Mouse (Mus musculus) thymus, postnatal 10 days (tissue): ENCODE measurements around the gene Phf12.
"Not testable (repeated sequence)": the region's sequence is repeated elsewhere in the genome, so short reads cannot be mapped to it uniquely, and the experiment has no call there.

Experiments used
- DNase-seq, 2 experiments: peaks; one replicate each; pipeline ENCODE4 v3.0.0; 2021; ENCODE audit warnings: low spot score in 2 of 2

The Phf12 gene

DNA sequence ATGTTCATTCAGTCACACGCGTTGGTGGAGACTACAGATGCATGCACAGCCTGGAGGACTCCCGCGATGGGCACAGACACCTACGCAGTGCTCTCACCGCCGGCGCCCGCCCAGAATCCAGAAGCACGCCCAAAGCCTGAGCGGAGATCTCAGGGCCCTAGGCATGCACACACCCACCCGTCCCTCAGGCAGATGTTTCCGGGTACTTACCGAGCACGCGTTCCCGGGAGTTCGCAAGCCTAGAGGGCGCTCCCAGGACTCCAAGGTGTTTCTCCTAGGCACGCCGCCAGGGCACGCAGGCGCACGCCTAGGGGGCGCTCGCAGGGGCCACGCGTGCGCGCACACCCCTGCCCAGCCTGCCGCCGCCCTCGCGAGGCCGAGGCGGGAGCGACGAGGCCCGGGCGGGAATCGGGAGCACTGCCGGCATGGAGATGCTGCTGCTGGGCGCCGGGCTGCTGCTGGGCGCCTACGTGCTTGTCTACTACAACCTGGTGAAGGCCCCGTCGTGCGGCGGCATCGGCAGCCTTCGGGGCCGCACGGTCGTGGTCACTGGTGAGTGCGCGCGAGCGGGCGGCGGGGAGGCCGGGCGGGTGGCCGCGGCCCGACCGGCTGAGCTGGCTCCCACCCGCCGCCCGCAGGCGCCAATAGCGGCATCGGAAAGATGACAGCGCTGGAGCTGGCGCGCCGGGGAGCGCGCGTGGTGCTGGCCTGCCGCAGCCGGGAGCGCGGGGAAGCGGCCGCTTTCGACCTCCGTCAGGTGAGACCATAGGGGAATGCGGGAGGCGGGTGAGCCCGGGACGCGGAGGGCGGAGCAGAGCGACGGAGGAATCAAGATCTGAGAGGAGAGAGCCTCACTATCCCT is 49.6 kb downstream of the Phf12 start, which contains the start of gene Dhrs13:
Gene Dhrs13 (plus strand): TSS at position 334 of the 862 bp plus-strand sequence.
- DNase-seq, result peak; percentile 86 to 92

DNA sequence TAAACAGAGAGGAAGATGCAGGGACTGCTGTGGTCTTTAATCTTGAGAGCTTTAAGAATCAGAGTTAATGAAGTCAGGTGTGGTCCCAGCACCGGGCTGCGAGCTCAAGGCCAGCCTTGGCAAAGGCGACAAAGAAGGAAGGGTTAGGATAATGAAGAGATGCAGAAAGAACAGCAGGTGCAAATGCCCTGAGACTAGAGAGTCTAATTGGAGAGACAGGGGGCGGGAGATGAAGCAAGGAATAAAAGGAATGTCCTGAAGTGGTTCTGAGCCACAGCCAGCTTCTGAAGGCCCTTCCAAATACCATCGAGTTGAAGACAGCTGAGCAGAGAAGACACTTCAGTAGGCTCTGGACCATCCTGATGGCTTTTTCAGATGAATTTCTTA is 50.2 kb downstream of the Phf12 start:
- no peak for DNase-seq

DNA sequence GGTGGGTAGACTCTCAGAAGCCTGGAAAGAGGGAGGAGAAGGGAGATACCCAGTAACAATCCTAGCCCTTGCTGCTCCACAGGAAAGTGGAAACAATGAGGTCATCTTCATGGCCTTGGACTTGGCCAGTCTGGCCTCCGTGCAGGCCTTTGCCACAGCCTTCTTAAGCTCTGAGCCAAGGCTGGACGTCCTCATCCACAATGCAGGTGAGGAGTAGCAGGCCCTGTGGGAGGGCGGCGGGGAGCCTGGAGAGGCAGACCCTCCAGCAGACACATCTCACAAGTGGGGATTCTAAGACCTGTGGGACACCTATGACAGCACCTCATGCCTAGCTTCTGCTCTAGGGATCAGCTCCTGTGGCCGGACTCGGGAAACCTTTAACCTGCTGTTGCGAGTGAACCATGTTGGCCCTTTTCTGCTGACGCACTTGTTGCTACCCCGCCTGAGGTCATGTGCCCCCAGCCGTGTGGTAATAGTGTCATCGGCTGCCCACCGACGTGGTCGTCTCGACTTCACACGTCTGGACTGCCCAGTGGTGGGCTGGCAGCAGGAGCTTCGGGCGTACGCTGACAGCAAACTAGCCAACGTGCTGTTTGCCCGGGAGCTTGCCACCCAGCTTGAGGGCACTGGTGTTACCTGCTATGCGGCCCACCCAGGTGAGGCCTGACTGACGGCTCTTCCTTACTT is 51.5 kb downstream of the Phf12 start:
- no peak for DNase-seq

DNA sequence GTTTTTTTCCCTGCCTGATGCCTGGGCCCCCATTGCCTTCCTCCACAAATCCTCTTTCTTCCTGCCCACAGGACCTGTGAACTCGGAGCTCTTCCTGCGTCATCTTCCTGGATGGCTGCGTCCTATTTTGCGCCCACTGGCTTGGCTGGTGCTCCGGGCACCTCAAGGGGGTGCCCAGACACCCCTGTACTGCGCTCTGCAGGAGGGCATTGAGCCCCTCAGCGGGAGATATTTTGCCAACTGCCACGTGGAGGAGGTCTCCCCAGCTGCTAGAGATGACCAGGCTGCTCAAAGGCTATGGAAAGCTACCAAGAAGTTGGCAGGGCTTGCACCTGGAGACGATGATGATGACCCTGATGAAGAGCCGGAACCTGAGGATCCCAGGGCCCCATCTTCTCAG is 54.2 kb downstream of the Phf12 start:
- no peak for DNase-seq

DNA sequence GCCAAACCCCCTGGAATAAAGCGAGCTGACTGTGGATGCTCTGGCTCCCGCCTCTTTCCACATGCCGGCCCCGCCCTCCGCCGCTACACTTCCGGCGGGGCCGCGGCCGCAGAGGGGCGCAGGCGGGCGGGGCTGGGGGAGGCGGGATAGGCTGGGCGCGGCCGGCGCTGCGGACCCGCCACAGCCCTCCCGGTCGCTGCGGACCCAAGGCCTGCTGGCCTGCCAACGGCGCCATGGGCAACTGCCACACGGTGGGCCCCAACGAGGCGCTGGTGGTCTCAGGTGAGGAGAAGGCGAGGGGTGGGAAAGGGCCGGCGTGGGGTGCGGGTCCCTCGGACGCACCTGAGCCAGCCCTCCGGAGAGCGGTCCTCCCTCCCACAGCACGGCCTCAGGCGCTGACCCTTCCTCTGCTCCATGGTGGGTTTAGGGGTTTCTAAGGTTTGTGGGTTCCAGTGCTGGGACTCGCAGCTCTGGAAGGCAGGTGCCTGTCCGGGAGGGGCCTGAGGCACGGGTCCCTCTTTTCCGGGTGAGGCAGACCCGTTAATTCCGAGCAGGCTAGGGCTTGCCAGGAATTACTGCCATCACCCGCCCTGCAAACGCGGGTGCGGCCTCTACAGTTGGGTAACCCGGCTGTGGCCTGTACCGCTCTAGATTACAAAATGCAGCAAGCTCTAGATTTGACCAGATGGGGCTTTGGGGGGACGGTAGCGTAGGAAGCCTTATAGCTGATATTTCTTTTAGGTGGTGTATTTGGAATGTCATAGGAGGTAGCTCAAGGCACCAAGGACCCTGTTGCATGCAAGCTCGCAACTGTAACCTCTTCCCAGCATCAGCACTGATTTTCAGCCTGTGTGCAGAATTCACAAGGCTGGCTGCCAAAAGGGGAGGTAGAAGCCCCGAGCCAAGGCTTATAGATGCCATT is 55.5 kb downstream of the Phf12 start, which contains the start of gene Flot2:
Gene Flot2 (plus strand): TSS at position 101 of the 922 bp plus-strand sequence.
- peak; percentile 36 to 72 for DNase-seq

DNA sequence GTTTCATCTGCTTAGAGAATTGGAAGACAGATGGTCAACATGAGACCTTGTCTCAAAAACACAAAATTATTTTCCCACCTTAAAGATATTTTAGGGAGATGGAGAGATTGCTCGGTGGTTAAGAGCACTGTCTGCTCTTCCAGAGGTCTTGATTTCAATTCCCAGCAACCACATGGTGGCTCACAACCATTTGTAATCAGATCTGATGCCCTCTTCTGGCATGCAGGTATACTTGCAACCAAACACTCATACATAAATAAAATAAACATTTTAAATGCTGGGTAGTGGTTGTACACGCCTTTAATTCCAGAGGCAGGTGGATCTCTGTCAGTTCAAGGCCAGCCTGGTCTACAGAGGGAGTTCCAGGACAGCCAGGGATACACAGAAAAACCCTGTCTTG is 58.3 kb downstream of the Phf12 start:
- no peak for DNase-seq

DNA sequence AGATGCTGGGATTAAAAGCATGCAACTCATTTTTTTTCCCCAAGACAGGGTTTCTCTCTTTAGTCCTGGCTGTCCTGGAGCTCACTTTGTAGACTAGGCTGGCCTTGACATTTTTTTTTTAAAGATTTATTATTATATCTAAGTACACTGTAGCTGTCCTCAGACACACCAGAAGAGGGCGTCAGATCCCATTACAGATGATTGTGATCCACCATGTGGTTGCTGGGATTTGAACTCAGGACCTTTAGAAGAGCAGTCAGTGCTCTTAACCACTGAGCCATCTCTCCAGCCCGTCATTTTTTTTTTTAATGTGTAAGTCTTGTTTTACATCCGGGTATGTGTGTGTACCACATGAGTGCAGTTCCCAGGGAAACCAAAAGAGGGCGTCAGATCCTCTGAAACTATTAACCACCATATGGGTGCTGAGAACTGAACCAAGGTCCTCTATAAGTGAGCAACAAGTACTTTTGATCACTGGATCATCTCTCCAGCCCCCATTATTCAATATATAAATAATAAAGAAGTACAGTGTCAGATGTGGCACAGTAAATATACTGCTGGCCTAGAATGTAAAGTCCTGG is 59.8 kb downstream of the Phf12 start:
- not testable (repeated sequence) for DNase-seq

DNA sequence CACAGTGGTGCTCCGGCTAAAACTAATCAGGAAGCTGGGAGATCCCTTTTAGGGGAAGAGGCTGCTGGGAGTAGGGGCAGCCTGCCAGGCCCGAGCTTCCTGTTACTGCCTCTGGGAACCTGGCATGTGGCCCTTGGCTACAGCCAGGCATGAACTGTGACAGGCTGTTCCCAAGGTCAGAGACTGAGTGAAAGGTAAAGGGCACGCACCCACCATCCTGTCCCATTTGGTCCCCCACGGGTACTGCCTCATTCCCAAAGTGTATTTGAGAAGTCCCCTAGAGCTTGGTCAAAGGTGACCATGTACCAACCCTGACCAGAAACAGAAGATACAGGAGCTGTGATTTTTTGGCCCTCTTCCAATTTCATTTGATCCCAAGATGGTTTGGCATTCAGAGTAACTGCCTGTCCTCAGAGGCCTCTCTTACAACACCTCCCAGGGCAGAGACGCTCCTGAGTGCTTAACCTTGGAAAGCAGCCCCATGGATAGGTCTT is 62.3 kb downstream of the Phf12 start:
- DNase-seq, result no peak

DNA sequence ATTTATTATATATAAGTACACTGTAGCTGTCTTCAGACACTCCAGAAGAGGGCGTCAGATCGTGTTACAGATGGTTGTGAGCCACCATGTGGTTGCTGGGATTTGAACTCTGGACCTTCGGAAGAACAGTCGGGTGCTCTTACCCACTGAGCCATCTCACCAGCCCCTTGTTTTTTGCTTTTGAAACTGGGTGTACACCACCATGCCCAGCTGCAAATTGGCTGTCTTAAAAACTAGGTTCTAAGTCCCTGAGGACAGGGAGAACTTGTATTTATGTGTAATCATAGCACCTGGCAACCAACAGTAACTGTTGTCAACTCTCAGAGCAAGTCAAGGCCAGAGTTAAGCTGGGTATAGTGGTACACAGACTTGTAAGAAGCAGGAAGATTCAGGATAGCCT is 66.1 kb downstream of the Phf12 start:
- DNase-seq, result not testable (repeated sequence)

DNA sequence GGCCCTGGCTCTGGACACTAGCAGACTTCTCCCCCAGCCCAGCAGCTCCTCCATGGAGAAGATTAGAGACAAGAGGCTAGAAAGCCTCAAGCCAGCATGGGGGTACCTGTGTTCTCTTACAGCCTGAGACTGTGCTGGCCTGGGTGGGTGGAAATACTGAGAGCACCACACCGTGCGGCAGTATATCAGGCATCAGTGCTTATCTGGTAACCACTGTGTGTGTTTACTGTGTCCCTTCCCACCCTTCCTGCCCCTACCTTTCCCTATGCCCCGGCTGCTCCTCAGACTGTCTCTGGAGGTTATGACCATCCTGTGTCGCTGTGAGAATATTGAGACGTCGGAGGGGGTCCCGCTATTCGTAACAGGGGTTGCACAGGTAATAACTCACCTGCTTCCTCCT is 70.5 kb downstream of the Phf12 start:
- no peak for DNase-seq

DNA sequence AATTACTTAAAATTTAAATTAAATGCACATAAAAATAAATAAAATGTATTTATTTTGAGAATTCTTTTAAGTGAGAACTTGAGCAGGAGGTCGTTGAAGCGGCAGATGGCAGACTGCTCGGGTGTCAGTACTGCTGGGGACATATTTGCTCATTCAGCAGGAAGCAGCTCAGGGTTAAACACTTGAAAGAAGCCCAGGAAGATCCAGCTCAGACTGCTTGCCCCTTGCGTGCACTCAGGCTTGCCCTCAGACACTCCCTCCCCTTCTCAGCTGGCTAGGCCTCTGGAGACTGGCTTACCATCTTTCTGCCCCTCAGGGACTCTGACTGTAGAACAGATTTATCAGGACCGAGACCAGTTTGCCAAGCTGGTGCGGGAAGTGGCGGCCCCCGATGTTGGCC is 74.4 kb downstream of the Phf12 start:
- no peak for DNase-seq

DNA sequence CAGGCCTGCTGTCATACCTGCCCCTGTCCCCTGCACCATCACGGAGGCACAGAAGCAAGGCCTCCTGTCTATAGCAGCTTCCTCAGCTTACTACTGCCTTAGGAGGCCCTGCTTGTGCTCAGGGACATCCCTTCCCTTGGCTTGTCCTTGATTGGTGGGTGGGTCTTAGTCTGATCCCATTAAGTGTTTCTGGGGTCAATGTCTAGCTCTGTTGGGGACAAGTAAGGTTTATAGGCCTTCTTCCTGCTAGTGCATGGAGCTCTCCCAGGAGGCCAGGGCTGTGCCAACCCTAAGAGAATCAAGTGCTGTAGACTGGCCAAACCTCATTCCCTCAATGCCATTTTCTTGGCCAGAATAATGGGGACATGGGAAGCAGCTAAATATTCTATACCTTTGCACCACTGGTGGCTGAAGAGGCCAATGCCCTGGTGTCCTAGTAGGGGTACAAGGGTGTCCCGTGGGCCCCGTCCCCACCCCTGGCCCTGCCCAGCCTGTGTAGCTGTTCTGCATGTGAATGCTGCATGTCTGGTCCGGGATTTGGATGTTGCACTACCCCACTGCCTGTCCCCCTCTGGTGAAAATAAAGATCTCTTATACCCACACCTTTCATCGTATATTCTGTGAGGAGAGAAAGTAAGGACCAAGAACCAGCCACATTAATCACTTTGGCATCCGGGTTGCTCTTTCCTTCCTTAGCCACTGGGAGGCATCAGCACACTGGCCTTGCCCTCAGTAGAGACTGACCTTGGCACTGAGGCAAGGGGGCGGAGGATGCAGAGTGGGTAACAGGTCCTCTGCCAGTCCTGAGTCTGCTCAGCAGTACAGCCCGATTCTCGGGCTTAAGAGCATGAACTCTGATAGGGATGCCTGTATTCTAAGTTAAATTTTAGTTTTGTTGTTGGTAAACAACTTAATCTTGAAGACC is 77.5 kb downstream of the Phf12 start:
- peak in 1 of 2 experiments; percentile 31 for DNase-seq

DNA sequence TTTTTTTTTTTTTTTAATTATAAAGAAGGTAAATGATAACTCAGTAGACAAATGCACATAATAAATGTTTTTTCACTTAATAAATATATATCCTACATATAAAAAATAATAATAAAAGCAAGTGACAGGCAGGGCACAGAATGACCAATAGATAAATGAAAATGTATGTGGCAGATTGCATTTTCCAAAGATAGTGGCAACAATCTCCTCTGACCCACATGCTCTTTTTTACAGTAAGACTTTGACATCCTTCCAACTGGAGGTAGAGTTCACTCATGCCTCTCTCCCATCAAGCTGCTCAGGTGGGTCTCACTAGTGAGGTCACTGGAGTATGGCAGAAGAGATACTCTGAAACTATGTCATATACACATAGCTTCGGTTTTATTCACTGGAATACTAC is 80.0 kb downstream of the Phf12 start:
- no peak for DNase-seq

DNA sequence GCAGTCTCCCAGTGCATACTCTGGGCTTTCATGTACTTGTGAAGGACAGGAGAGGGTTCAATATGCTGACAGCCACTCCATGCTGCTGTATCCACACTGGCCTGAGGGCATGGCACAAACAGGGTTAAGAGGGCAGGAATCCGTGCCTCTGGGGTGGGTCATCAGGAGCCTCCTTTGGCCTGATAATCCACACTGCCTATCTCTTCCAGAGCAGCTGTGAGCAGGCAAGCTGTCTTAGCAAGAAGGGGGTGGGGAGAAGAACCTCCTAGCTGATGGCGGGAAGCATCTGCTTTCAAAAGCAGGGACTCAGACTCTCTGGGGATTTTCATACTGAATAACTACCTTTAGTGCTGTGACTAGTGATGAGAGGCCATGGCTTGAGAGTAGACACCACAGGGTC is 83.4 kb downstream of the Phf12 start:
- DNase-seq, result no peak

DNA sequence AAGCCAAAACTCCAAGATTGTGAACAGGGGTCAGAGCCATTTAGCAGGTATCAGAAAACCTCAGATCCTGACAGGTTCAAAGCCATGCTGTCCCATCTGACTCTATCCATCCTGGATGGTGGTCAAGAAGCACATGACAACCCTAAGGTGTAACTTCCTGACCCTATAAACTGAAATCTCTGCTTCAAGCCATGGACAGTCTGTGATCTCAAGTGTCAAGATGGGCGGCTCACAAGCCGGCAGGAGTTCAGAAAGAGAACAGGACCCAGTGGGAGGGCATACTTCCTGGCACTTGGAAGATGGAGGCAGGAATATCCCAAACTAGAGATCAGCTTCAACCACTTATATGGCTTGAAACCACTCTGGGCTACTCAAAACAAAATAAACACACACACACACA is 84.1 kb downstream of the Phf12 start:
- no peak for DNase-seq

DNA sequence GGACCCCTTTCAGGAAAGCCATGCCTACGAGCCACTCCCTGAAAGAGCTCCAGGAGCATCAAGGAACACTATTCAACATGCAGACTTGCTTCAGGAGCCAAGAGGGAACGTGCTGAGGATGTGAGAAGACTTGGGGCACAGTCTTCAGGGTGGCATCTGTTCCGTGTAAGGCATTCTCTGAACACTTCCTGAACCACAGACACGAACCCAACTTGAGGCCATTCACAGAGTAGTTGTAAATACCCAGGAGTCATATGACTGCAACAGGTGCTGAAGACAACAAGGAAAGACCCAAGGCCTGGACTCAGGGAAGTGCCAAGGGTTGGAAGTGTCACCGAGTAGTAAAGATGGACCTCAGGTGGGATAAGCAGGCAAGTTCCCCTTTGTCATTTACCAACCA is 85.0 kb downstream of the Phf12 start:
- no peak for DNase-seq

DNA sequence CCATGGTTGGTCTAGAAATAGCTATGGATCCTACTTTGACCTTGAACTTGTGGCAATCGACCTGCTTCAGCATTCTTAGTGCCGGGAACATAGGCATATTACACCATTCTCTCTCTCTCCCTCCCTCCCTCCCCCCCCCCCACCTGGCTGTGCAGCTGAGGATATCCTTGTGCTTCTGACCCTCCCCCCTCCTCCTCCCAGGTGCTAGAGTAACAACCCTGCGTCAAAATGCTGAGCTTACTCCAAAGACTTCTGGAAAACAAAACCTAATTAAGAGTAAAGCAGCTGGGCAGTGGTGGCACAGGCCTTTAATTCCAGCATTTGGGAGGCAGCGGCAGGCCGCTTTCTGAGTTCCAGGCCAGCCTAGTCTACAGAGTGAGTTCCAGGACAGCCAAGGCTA is 86.6 kb downstream of the Phf12 start:
- DNase-seq, result no peak

DNA sequence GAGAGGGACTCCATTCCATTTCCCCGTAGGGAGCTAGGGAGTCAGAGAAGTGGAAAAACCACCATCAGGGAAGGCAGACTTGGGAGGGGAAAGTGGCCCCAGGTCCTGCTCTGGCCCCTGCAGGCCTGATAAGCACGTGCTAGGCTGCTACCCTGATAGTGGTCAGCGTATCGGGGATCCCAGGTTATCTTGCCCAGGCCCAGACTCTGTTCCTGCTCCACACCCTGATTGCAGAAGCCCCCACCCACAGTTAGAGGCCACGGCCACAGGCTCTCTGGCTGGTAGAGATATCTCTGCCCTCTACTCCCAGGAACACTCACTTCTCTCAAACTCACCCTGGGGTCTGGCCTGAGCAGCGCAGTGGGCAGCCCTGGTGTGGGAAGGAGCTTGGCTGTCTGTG is 87.1 kb downstream of the Phf12 start:
- DNase-seq, result no peak

DNA sequence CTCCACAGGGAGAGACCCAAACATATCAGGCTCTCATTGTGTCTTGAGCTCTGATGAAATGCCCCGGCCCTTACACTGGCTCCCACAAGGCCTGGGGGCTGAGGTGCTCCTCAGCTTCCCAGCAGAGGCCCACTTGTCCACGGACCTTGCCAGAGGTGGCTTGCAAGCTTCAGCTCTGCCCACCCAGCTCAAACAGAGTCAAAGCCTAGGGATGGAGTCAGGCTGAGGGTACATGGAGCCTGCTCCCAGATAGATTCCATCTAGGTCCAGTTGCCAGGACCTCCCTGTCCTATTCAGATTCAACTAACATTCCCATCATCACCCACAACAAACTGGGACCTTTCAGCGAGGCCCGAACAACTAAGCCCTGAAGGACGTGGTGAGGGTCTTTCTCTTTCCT is 89.4 kb downstream of the Phf12 start:
- no peak for DNase-seq

DNA sequence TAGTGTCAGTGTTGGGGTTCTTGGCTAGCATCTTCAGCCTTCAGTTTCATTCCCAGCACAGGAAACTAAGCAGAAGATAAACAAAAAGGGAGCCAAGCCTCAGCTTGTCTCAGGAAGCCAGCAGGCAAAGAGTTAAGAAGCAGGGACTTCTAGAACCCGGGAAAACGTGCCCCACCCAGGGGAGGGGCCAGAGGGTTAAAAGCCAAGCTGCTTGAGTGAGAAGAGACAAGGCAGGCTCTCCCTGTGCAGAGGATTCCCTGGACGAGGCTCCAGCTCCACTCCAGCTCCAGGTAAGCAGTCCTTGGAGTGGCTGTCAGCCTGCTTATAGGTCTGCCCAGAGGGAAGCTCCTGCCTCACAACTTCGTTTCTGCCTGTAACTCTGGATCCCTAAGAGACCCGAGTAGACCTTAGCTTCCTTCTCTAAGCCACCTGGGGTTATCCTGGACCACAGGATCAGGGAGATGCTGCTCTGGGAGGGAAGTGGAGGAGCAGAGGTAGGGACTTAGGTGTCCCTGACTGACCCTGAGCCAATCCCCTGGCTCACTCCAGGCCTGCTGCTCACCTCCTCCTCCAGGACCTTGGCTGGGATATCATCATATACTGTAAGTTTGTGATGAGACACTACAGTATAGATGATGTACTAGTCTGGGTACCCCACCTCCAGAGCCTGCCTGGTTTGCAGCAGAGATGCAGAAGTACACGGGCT is 90.0 kb downstream of the Phf12 start:
- DNase-seq, result no peak
